Mouse (Mus musculus) yolk sac, embryonic 10.5 days (tissue): ENCODE results near the gene Zfyve1.
A peak's percentile ranks its signal among the peaks of the same experiment; 100 is the strongest.

Experiments
- DNase-seq: peaks from one replicate; pipeline ENCODE4 v3.0.0-alpha.2; 2017; ENCODE audit warnings: low spot score

Gene Zfyve1

GRCm38 (mm10) chr12:83580283-83580682, 16.7 kb downstream of the Zfyve1 start:
- peak; percentile 74 for DNase-seq

GRCm38 (mm10) chr12:83578896-83579569, 18.0 kb downstream of the Zfyve1 start:
- peak; percentile 88 for DNase-seq

GRCm38 (mm10) chr12:83578356-83578755, 18.7 kb downstream of the Zfyve1 start:
- DNase-seq: no peak

GRCm38 (mm10) chr12:83577445-83577844, 19.6 kb downstream of the Zfyve1 start:
- no peak for DNase-seq

GRCm38 (mm10) chr12:83572717-83573116, 24.3 kb downstream of the Zfyve1 start:
- DNase-seq: no peak

- no peak for DNase-seq
Observed at GRCm38 (mm10) chr12:83569866-83570265, 27.2 kb downstream of the Zfyve1 start.

GRCm38 (mm10) chr12:83562589-83562988, 34.4 kb downstream of the Zfyve1 start:
- DNase-seq: no peak

GRCm38 (mm10) chr12:83560189-83560588, 36.8 kb downstream of the Zfyve1 start:
- DNase-seq: no peak

- no peak for DNase-seq
Observed at GRCm38 (mm10) chr12:83558496-83558895, 38.5 kb downstream of the Zfyve1 start.

- DNase-seq: no peak
Observed at GRCm38 (mm10) chr12:83555605-83556004, 41.4 kb downstream of the Zfyve1 start.

- DNase-seq: no peak
Observed at GRCm38 (mm10) chr12:83553816-83554215, 43.2 kb downstream of the Zfyve1 start.

GRCm38 (mm10) chr12:83551305-83551704, 45.7 kb downstream of the Zfyve1 start:
- no peak for DNase-seq

- no peak for DNase-seq
Observed at GRCm38 (mm10) chr12:83544791-83545190, 52.2 kb downstream of the Zfyve1 start.

- no peak for DNase-seq
Observed at GRCm38 (mm10) chr12:83543997-83544396, 53.0 kb downstream of the Zfyve1 start.

- no peak for DNase-seq
Observed at GRCm38 (mm10) chr12:83536039-83536438, 61.0 kb downstream of the Zfyve1 start.

GRCm38 (mm10) chr12:83535428-83535827, 61.6 kb downstream of the Zfyve1 start:
- DNase-seq: no peak

- no peak for DNase-seq
Observed at GRCm38 (mm10) chr12:83534190-83534589, 62.8 kb downstream of the Zfyve1 start.

- DNase-seq: no peak
Observed at GRCm38 (mm10) chr12:83532966-83533365, 64.1 kb downstream of the Zfyve1 start.

- no peak for DNase-seq
Observed at GRCm38 (mm10) chr12:83531992-83532391, 65.0 kb downstream of the Zfyve1 start.

GRCm38 (mm10) chr12:83528665-83529064, 68.4 kb downstream of the Zfyve1 start:
- DNase-seq: no peak

GRCm38 (mm10) chr12:83527816-83528215, 69.2 kb downstream of the Zfyve1 start:
- no peak for DNase-seq

GRCm38 (mm10) chr12:83525822-83526544, 71.0 kb downstream of the Zfyve1 start:
- no peak for DNase-seq

GRCm38 (mm10) chr12:83524329-83524728, 72.7 kb downstream of the Zfyve1 start:
- no peak for DNase-seq

- DNase-seq: no peak
Observed at GRCm38 (mm10) chr12:83523892-83524291, 73.1 kb downstream of the Zfyve1 start.
